Mouse (Mus musculus): ENCODE measurements around the gene Eps8l3. TPM values are rescaled to one million over a fixed set of nuclear protein-coding genes. Genes with fewer than 3 reads are reported as not detected.

The Eps8l3 gene
- total and polyA plus RNA-seq, 3 experiments = 0.12 TPM; not detected in 2

DNA sequence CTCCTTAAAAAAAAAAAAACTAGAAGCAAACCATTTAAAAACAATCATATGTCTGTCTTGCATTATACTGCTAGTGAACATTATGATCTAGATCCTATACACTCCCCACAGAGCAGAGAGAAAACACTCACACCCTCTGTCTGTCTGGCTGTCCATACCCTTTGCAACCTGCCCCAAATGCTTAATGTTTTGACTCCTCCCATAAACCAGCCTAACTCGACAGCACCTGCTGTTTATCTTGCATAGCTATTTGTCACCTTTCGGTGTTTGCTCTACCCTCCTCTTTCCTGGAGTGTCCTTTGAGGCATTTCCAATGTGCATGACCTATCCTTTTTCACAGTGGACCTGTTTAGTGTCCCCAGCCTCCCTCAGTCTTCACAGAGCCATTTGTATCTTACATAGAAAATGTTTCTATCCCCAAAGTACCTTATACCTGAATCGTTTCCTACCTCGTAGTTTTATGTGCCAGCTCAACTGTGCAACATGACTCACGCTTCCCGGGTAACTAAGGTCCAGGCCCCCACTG is 18.2 kb downstream of the Eps8l3 start:
- Histone ChIP-seq H3K4me1 (ENCODE audit: control insufficient read depth in 1 of 2, insufficient read depth in 2 of 2, low read length in 2 of 2) (peaks cover 5 to 9% of the 10 kb centered on the region in 2 experiments; a peak in 3 of 4 replicates), H3K36me3 (ENCODE audit: control insufficient read depth in 1 of 2, insufficient read depth in 2 of 2, low read length in 2 of 2) (peaks cover 0 to 7% of the 10 kb centered on the region in 2 experiments; a peak in 2 of 4 replicates), H3K9me3 (replicated peaks; ENCODE audit: insufficient read depth, low read length) (no peaks in the 10 kb centered on the region), H3K27me3 (ENCODE audit: control insufficient read depth in 1 of 2, insufficient read depth in 2 of 2, low read length in 2 of 2) (no peaks in the 10 kb centered on the region), H3K4me3 (ENCODE audit: control insufficient read depth in 1 of 2, insufficient read depth in 1 of 2, low read depth in 2 of 2, low read length in 2 of 2) (peak overlapping the region; percentile 63 to 76), H3K27ac (ENCODE audit: control insufficient read depth, low read depth, low read length) (peak overlapping the region; percentile 95), H3K9ac (ENCODE audit: control insufficient read depth, low read depth, low read length, poor library complexity, severe bottlenecking) (peak overlapping the region; percentile 59), H3K79me2 (ENCODE audit: control insufficient read depth, insufficient read depth, low read length, poor library complexity) (no peaks in the 10 kb centered on the region)
- TF ChIP-seq ZNF384 (IDR thresholded peaks at IDR 0.05; ENCODE audit: low read depth, low read length) (peak; percentile 45; the same call in 1 of the 2 replicates), TCF12 (IDR thresholded peaks at IDR 0.05; ENCODE audit: low read depth, low read length) (no peak)
- DNase-seq (ENCODE audit: low read depth, low spot score) = peak; percentile 53

DNA sequence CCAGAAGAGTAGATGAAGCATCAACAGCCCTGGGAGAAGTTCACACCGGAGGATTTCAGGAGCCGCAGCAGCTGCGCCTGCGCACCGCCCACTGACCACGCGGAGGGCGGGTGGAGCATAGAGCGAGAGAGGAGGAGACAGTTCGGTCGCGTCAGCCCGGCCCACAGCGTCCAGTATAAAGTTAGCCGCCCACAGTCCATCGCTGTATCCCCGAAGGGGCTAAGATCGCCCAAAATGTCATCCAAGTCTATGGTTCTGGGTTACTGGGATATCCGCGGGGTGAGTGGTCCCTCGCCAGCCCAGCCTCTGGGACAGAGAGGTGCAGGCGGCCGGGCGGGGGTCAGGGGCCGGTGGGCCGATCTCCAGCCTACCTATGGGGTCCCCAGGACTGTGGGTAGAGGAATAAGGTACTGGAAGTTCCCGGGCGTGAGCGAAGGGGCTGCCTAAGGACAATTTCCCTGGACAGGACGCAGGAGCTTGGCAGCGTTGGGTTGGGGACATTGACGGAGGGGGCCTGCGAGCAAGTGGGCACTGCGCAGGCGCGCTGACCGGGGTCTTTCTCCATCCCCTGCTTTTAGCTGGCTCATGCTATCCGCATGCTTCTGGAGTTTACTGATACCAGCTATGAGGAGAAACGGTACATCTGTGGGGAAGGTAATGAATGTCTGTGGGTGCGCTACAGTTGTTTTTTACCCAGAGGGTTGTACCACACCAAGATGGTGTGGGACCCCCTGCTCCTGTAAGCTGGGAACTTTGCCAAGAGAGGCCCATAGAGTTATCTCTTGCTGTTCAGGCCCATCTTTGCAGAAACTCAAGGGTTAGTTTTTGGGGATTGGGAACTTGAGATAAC is 18.9 kb downstream of the Eps8l3 start, which contains the start of gene Gstm5:
Gene Gstm5, plus strand, starts transcription at position 102 of the 850 bp plus-strand sequence.
- Histone ChIP-seq H3K27me3 (ENCODE audit: control insufficient read depth in 1 of 2, insufficient read depth in 2 of 2, low read length in 2 of 2) (no peaks in the 10 kb centered on the region), H3K9ac (ENCODE audit: control insufficient read depth, low read depth, low read length, poor library complexity, severe bottlenecking) (peak within 1 kb of the TSS; percentile 85), H3K9me3 (replicated peaks; ENCODE audit: insufficient read depth, low read length) (no peaks in the 10 kb centered on the region), H3K4me1 (ENCODE audit: control insufficient read depth in 1 of 2, insufficient read depth in 2 of 2, low read length in 2 of 2) (peaks cover 5 to 9% of the 10 kb centered on the region in 2 experiments; a peak in 3 of 4 replicates), H3K4me3 (ENCODE audit: control insufficient read depth in 1 of 2, insufficient read depth in 1 of 2, low read depth in 2 of 2, low read length in 2 of 2) (peak within 1 kb of the TSS; percentile 63 to 76), H3K79me2 (ENCODE audit: control insufficient read depth, insufficient read depth, low read length, poor library complexity) (no peaks in the 10 kb centered on the region), H3K27ac (ENCODE audit: control insufficient read depth, low read depth, low read length) (peak within 1 kb of the TSS; percentile 95), H3K36me3 (ENCODE audit: control insufficient read depth in 1 of 2, insufficient read depth in 2 of 2, low read length in 2 of 2) (peaks cover 0 to 7% of the 10 kb centered on the region in 2 experiments; a peak in 2 of 4 replicates)
- peak; percentile 94 for DNase-seq (ENCODE audit: low read depth, low spot score)
- no peak for TF ChIP-seq JUND (IDR thresholded peaks at IDR 0.05; ENCODE audit: low read depth, low read length)
- peak; percentile 43; the same call in 1 of the 2 replicates for TF ChIP-seq MAFK (IDR thresholded peaks at IDR 0.05; ENCODE audit: borderline replicate concordance, low read depth, low read length)
- TF ChIP-seq POLR2A (IDR thresholded peaks at IDR 0.05; ENCODE audit: control insufficient read depth in 1 of 2, insufficient read depth in 1 of 2, low read depth in 1 of 2, low read length in 2 of 2, poor library complexity in 1 of 2) = peak; percentile 72 to 91; a peak in 3 of 4 replicates
- TF ChIP-seq SIN3A (IDR thresholded peaks at IDR 0.05; ENCODE audit: low read length) = peak; percentile 78; the same call in 1 of the 2 replicates
- TF ChIP-seq MYC (IDR thresholded peaks at IDR 0.05; ENCODE audit: low read depth, low read length) = peak; percentile 74
- TF ChIP-seq SMC3 (IDR thresholded peaks at IDR 0.05; ENCODE audit: low read depth, low read length) = no peak
- TF ChIP-seq EP300 (IDR thresholded peaks at IDR 0.05; ENCODE audit: low read depth in 1 of 2, low read length in 2 of 2) = peak; percentile 97 to 98
- peak; percentile 93 for TF ChIP-seq RCOR1 (IDR thresholded peaks at IDR 0.05; ENCODE audit: low read depth, low read length)
- 0 out of 2 replicates have a peak, but pooled peaks have one; percentile 24 for TF ChIP-seq ELF1 (IDR thresholded peaks at IDR 0.05; ENCODE audit: low read depth, low read length)
- TF ChIP-seq MAZ (IDR thresholded peaks at IDR 0.05; ENCODE audit: low read depth, low read length) = 0 out of 2 replicates have a peak, but pooled peaks have one; percentile 40
- no peak for TF ChIP-seq ZKSCAN1 (IDR thresholded peaks at IDR 0.05; ENCODE audit: low read depth, low read length)
- TF ChIP-seq TCF12 (IDR thresholded peaks at IDR 0.05; ENCODE audit: low read depth, low read length) = peak; percentile 99
- TF ChIP-seq POLR2AphosphoS5 (IDR thresholded peaks at IDR 0.05; ENCODE audit: borderline replicate concordance, low read depth, low read length) = no peak
- TF ChIP-seq USF1 (IDR thresholded peaks at IDR 0.05; ENCODE audit: low read depth, low read length) = peak; percentile 68
- peak; percentile 91 for TF ChIP-seq NRF1 (IDR thresholded peaks at IDR 0.05; ENCODE audit: insufficient read depth, low read depth, low read length, poor library complexity, severe bottlenecking)
- TF ChIP-seq MEF2A (IDR thresholded peaks at IDR 0.05; ENCODE audit: extremely low read depth, insufficient replicate concordance, low read depth, low read length, poor library complexity, severe bottlenecking) = no peak
- TF ChIP-seq ZNF384 (IDR thresholded peaks at IDR 0.05; ENCODE audit: low read depth, low read length) = peak; percentile 50
- no peak for TF ChIP-seq CTCF (IDR thresholded peaks at IDR 0.05 in 2 of 3, conservative IDR thresholded peaks at IDR 0.05 in 1 of 3; ENCODE audit: control insufficient read depth in 1 of 3, insufficient read depth in 1 of 3, low read depth in 2 of 3, low read length in 3 of 3, poor library complexity in 1 of 3, severe bottlenecking in 1 of 3)
- peak; percentile 68 for TF ChIP-seq MXI1 (IDR thresholded peaks at IDR 0.05; ENCODE audit: low read depth, low read length)
- TF ChIP-seq POLR2AphosphoS2 (IDR thresholded peaks at IDR 0.05; ENCODE audit: low read length) = peak; percentile 83
- TF ChIP-seq UBTF (IDR thresholded peaks at IDR 0.05; ENCODE audit: borderline replicate concordance, insufficient read depth, low read depth, low read length) = no peak
- no peak for TF ChIP-seq KAT2A (conservative IDR thresholded peaks at IDR 0.05; ENCODE audit: low read depth, low read length)
- peak; percentile 73 for TF ChIP-seq MAX (IDR thresholded peaks at IDR 0.05; ENCODE audit: low read length)
- no peak for TF ChIP-seq ZC3H11A (IDR thresholded peaks at IDR 0.05; ENCODE audit: low read depth, low read length)
- no peak for TF ChIP-seq GABPA (IDR thresholded peaks at IDR 0.05; ENCODE audit: low read depth, low read length)
- peak; percentile 89 for TF ChIP-seq ETS1 (IDR thresholded peaks at IDR 0.05; ENCODE audit: low read depth, low read length)
- TF ChIP-seq NELFE (IDR thresholded peaks at IDR 0.05; ENCODE audit: low read depth, low read length) = peak; percentile 87
- peak; percentile 92 for TF ChIP-seq TAL1 (IDR thresholded peaks at IDR 0.05; ENCODE audit: low read length)
